Mouse (Mus musculus): Measurements from ENCODE around the gene Smad1. TPM values are rescaled to one million over a fixed set of nuclear protein-coding genes. Genes with fewer than 3 reads are reported as not detected.

The Smad1 gene
- polyA plus RNA-seq, 2 experiments, result 3.1 to 4.5 TPM

DNA sequence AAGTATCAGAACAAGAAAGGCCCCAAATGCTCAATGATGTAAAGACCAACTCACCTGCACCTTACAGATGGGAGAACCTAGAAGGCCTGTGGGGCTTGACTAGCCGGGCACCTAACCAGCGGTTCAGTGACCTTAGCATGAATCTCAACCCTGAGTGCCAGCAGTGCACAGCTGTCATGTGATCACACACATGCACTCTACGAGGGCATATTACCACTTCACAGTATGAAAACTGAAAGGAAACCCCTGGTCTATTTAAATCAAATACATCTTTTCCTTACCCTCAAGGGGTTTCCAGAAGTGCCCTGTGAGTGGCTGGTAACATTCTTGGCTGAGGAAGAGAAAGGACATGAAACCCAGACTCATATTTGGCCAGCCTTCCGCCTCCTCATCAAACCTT lies 31.4 kb downstream of the Smad1 start:
- no peak overlapping the region for H3K4me2 ChIP-seq (ENCODE audit: low read depth)
- DNase-seq (ENCODE audit: low read depth in 3 of 3, low spot score in 3 of 3) (no peak), ATAC-seq (ENCODE audit: insufficient read depth) (no peak)
- H3K9ac ChIP-seq (replicated peaks), result no peak overlapping the region
- no peaks in the 10 kb centered on the region for H3K27me3 ChIP-seq (ENCODE audit: control insufficient read depth, insufficient read depth, low read length)
- no peak overlapping the region for H3K4me3 ChIP-seq (ENCODE audit: insufficient read depth in 1 of 2, low read depth in 2 of 2, low read length in 2 of 2)
- peaks cover 0 to 7% of the 10 kb centered on the region in 2 experiments; a peak in 2 of 4 replicates for H3K4me1 ChIP-seq (replicated peaks; ENCODE audit: control insufficient read depth in 2 of 2, insufficient read depth in 2 of 2, low read length in 1 of 2)
- H3K9me3 ChIP-seq (ENCODE audit: control insufficient read depth, low read length), result no peaks in the 10 kb centered on the region
- no peaks in the 10 kb centered on the region for H3K36me3 ChIP-seq (replicated peaks; ENCODE audit: control insufficient read depth, insufficient read depth, low read depth)
- H3K27ac ChIP-seq, result no peak overlapping the region
- 69% methylated on average over 4 of the region's 4 CpGs for WGBS (ENCODE audit: insufficient replicate concordance)
- no peak for TF ChIP-seq EP300 (IDR thresholded peaks at IDR 0.05; ENCODE audit: low read depth)
- TF ChIP-seq CTCF (IDR thresholded peaks at IDR 0.05; ENCODE audit: low read depth), result no peak

DNA sequence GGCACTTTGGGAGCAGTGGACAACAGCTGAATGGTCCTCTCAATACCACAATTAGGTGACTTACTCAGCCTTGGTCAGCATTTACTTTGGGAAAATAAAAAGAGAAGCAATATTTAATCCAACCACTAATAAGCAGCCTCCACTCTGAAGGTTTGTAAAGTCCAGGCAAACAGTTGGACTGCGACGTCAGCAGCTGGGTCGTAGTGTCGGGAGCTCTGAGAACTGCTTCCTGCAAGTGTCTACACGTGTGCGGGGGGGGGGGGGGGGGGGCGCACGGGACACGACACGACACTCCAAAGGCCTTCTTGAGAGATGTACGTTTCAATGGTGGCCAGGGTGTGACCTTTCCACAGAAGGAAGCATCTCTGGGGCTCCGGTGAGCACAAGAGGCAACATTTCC lies 32.0 kb downstream of the Smad1 start:
- Histone ChIP-seq H3K27ac (no peak overlapping the region), H3K4me3 (ENCODE audit: insufficient read depth in 1 of 2, low read depth in 2 of 2, low read length in 2 of 2) (no peak overlapping the region), H3K4me2 (ENCODE audit: low read depth) (no peak overlapping the region), H3K9me3 (ENCODE audit: control insufficient read depth, low read length) (no peaks in the 10 kb centered on the region), H3K27me3 (ENCODE audit: control insufficient read depth, insufficient read depth, low read length) (no peaks in the 10 kb centered on the region), H3K9ac (replicated peaks) (no peak overlapping the region), H3K4me1 (replicated peaks; ENCODE audit: control insufficient read depth in 2 of 2, insufficient read depth in 2 of 2, low read length in 1 of 2) (peaks cover 0 to 4% of the 10 kb centered on the region in 2 experiments; a peak in 2 of 4 replicates), H3K36me3 (replicated peaks; ENCODE audit: control insufficient read depth, insufficient read depth, low read depth) (no peaks in the 10 kb centered on the region)
- no peak for TF ChIP-seq EP300 (IDR thresholded peaks at IDR 0.05; ENCODE audit: low read depth)
- no peak for ATAC-seq (ENCODE audit: insufficient read depth)
- DNase-seq (ENCODE audit: low read depth in 3 of 3, low spot score in 3 of 3), result no peak
- WGBS (ENCODE audit: insufficient replicate concordance), result 62% methylated on average over 12 of the region's 12 CpGs

DNA sequence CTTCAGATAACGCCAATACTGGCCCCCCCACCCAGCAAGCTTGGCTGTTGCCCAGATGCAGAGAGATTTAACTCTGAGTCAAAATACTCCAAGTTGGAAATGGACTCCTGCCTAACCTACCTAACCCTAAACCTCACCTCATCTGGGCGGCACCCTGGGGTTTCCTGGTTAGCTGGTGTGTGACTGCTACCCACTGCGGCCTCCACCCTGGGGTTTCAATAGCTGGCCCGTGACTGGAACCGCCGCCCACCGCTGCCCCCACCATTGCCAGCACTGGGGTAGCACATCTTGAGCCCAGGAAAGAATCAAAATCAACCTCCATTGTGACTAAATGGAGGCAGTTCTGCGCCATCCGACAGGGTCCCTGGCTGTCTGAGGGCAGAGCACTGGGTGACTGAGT lies 33.1 kb downstream of the Smad1 start:
- no peak for TF ChIP-seq EP300 (IDR thresholded peaks at IDR 0.05; ENCODE audit: low read depth)
- no peak for TF ChIP-seq CTCF (IDR thresholded peaks at IDR 0.05; ENCODE audit: low read depth)
- H3K4me2 ChIP-seq (ENCODE audit: low read depth), result no peak overlapping the region
- no peak for DNase-seq (ENCODE audit: low read depth in 3 of 3, low spot score in 3 of 3)
- H3K27me3 ChIP-seq (ENCODE audit: control insufficient read depth, insufficient read depth, low read length), result no peaks in the 10 kb centered on the region
- no peaks in the 10 kb centered on the region for H3K36me3 ChIP-seq (replicated peaks; ENCODE audit: control insufficient read depth, insufficient read depth, low read depth)
- WGBS (ENCODE audit: insufficient replicate concordance), result 81% methylated on average over 9 of the region's 9 CpGs
- H3K4me1 ChIP-seq (replicated peaks; ENCODE audit: control insufficient read depth in 2 of 2, insufficient read depth in 2 of 2, low read length in 1 of 2), result peaks cover 0 to 7% of the 10 kb centered on the region in 2 experiments; a peak in 2 of 4 replicates
- H3K9me3 ChIP-seq (ENCODE audit: control insufficient read depth, low read length), result no peaks in the 10 kb centered on the region
- H3K4me3 ChIP-seq (ENCODE audit: insufficient read depth in 1 of 2, low read depth in 2 of 2, low read length in 2 of 2), result no peak overlapping the region
- no peak for ATAC-seq (ENCODE audit: insufficient read depth)
- no peak overlapping the region for H3K9ac ChIP-seq (replicated peaks)
- no peak overlapping the region for H3K27ac ChIP-seq

DNA sequence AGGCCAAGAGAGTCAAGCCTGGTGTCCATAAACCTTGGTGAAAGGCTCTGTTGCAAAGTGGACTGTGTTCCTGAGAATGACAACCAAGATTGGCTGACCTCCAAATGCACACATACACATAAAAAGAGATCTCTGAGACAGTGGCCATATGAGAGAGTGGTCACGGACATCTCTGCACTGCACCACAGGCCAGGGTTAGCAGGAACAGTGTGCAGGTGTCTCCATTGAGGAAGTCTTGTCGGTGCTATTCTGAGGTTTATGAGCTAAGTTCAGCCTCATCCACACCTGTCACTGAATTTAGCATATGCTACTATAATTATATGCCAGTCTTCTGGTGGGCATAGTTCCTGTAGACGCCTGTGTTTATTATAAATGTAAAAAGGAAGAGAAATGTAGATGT lies 33.6 kb downstream of the Smad1 start:
- peaks cover 0 to 8% of the 10 kb centered on the region in 2 experiments; a peak in 2 of 4 replicates for H3K4me1 ChIP-seq (replicated peaks; ENCODE audit: control insufficient read depth in 2 of 2, insufficient read depth in 2 of 2, low read length in 1 of 2)

DNA sequence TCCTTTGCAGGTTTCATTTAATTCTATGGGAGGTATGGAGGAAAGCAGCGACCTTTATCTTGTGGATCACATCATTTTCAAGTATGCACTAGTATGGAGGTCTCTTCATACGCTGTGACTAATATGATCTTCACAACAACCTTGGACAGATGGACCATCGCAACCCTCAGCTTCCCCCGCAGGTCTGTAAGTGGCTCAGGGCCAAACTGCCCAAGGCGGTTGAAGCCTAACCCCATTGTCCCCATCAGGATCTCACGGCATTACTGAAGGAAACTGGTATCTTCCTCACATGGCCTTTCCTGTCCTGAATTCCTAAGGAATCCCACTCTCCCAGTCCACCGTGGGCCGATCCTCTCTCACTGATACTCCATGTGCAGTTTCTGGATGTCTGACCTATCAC lies 34.5 kb downstream of the Smad1 start:
- Histone ChIP-seq H3K27ac (no peak overlapping the region), H3K4me3 (ENCODE audit: insufficient read depth in 1 of 2, low read depth in 2 of 2, low read length in 2 of 2) (no peak overlapping the region), H3K4me2 (ENCODE audit: low read depth) (no peak overlapping the region), H3K9me3 (ENCODE audit: control insufficient read depth, low read length) (no peaks in the 10 kb centered on the region), H3K27me3 (ENCODE audit: control insufficient read depth, insufficient read depth, low read length) (no peaks in the 10 kb centered on the region), H3K4me1 (replicated peaks; ENCODE audit: control insufficient read depth in 2 of 2, insufficient read depth in 2 of 2, low read length in 1 of 2) (peaks cover 0 to 8% of the 10 kb centered on the region in 2 experiments; a peak in 2 of 4 replicates), H3K36me3 (replicated peaks; ENCODE audit: control insufficient read depth, insufficient read depth, low read depth) (no peaks in the 10 kb centered on the region), H3K9ac (replicated peaks) (no peak overlapping the region)
- no peak for TF ChIP-seq EP300 (IDR thresholded peaks at IDR 0.05; ENCODE audit: low read depth)
- no peak for TF ChIP-seq CTCF (IDR thresholded peaks at IDR 0.05; ENCODE audit: low read depth)
- DNase-seq (ENCODE audit: low read depth in 3 of 3, low spot score in 3 of 3) (no peak), ATAC-seq (ENCODE audit: insufficient read depth) (no peak)
- 74% methylated on average over 8 of the region's 8 CpGs for WGBS (ENCODE audit: insufficient replicate concordance)

More for the DNA sequence above, 33.6 kb downstream of the Smad1 start:
- H3K27me3 ChIP-seq (ENCODE audit: control insufficient read depth, insufficient read depth, low read length), result no peaks in the 10 kb centered on the region
- H3K27ac ChIP-seq, result no peak overlapping the region
- H3K4me3 ChIP-seq (ENCODE audit: insufficient read depth in 1 of 2, low read depth in 2 of 2, low read length in 2 of 2), result no peak overlapping the region
- H3K9me3 ChIP-seq (ENCODE audit: control insufficient read depth, low read length), result no peaks in the 10 kb centered on the region
- DNase-seq (ENCODE audit: low read depth in 3 of 3, low spot score in 3 of 3) (no peak), ATAC-seq (ENCODE audit: insufficient read depth) (no peak)
- TF ChIP-seq CTCF (IDR thresholded peaks at IDR 0.05; ENCODE audit: low read depth) (no peak), EP300 (IDR thresholded peaks at IDR 0.05; ENCODE audit: low read depth) (no peak)
- no peaks in the 10 kb centered on the region for H3K36me3 ChIP-seq (replicated peaks; ENCODE audit: control insufficient read depth, insufficient read depth, low read depth)
- WGBS (ENCODE audit: insufficient replicate concordance), result 61% methylated on average over 3 of the region's 3 CpGs
- H3K4me2 ChIP-seq (ENCODE audit: low read depth), result no peak overlapping the region
- H3K9ac ChIP-seq (replicated peaks), result no peak overlapping the region
